Mouse (Mus musculus): Measurements from ENCODE around the gene Slc35g3. TPM values are rescaled to one million over a fixed set of nuclear protein-coding genes. Genes with fewer than 3 reads are reported as not detected.
A peak's percentile ranks its signal among the peaks of the same experiment; 100 is the strongest.

Gene Slc35g3
- total RNA-seq, 2 experiments from 2014 or later = not detected

- intact Hi-C loops (cut with DNase I) = no loop called here
- no peak for DNase-seq (ENCODE audit: extremely low spot score in 1 of 2, low spot score in 2 of 2)
Observed at GRCm38 (mm10) chr11:69793429-69793828, 31.7 kb upstream of the Slc35g3 start.

GRCm38 (mm10) chr11:69791420-69791819 is 29.7 kb upstream of the Slc35g3 start:
- DNase-seq (ENCODE audit: extremely low spot score in 1 of 2, low spot score in 2 of 2) = no peak
- intact Hi-C loops (cut with DNase I) = no loop called here

GRCm38 (mm10) chr11:69789431-69789830 is 27.7 kb upstream of the Slc35g3 start:
- no peak for DNase-seq (ENCODE audit: extremely low spot score in 1 of 2, low spot score in 2 of 2)
- intact Hi-C loops (cut with DNase I) = no loop called here

GRCm38 (mm10) chr11:69787306-69787705 is 25.5 kb upstream of the Slc35g3 start:
- intact Hi-C loops (cut with DNase I) = no loop called here

GRCm38 (mm10) chr11:69784793-69785272 is 23.1 kb upstream of the Slc35g3 start:
- intact Hi-C loops (cut with DNase I) = no loop called here
- DNase-seq (ENCODE audit: extremely low spot score in 1 of 2, low spot score in 2 of 2) = no peak

More at GRCm38 (mm10) chr11:69787306-69787705, 25.5 kb upstream of the Slc35g3 start:
- no peak for DNase-seq (ENCODE audit: extremely low spot score in 1 of 2, low spot score in 2 of 2)

- DNase-seq (ENCODE audit: extremely low spot score in 1 of 2, low spot score in 2 of 2) = no peak
- intact Hi-C loops (cut with DNase I) = no loop called here
Observed at GRCm38 (mm10) chr11:69781828-69782227, 20.1 kb upstream of the Slc35g3 start.

- DNase-seq (ENCODE audit: extremely low spot score in 1 of 2, low spot score in 2 of 2) = no peak
- intact Hi-C loops (cut with DNase I) = no loop called here
Observed at GRCm38 (mm10) chr11:69778985-69779384, 17.2 kb upstream of the Slc35g3 start.

GRCm38 (mm10) chr11:69778258-69778982 is 16.7 kb upstream of the Slc35g3 start:
- peak in 1 of 2 experiments; percentile 60 for DNase-seq (ENCODE audit: extremely low spot score in 1 of 2, low spot score in 2 of 2)
- intact Hi-C loops (cut with DNase I) = no loop called here

GRCm38 (mm10) chr11:69777504-69778257 is 15.9 kb upstream of the Slc35g3 start:
- intact Hi-C loops (cut with DNase I) = no loop called here
- no peak for DNase-seq (ENCODE audit: extremely low spot score in 1 of 2, low spot score in 2 of 2)

GRCm38 (mm10) chr11:69776488-69776887 is 14.7 kb upstream of the Slc35g3 start:
- intact Hi-C loops (cut with DNase I) = no loop called here
- DNase-seq (ENCODE audit: extremely low spot score in 1 of 2, low spot score in 2 of 2) = no peak

GRCm38 (mm10) chr11:69775716-69776115 is 13.9 kb upstream of the Slc35g3 start:
- intact Hi-C loops (cut with DNase I) = no loop called here
- peak in 1 of 2 experiments; percentile 60 for DNase-seq (ENCODE audit: extremely low spot score in 1 of 2, low spot score in 2 of 2)

GRCm38 (mm10) chr11:69774961-69775360 is 13.2 kb upstream of the Slc35g3 start:
- intact Hi-C loops (cut with DNase I) = no loop called here
- DNase-seq (ENCODE audit: extremely low spot score in 1 of 2, low spot score in 2 of 2) = no peak

GRCm38 (mm10) chr11:69767625-69767909 is 5.8 kb upstream of the Slc35g3 start:
- intact Hi-C loops (cut with DNase I) = no loop called here

GRCm38 (mm10) chr11:69766872-69767624 is 5.3 kb upstream of the Slc35g3 start:
- intact Hi-C loops (cut with DNase I) = no loop called here

More at GRCm38 (mm10) chr11:69767625-69767909, 5.8 kb upstream of the Slc35g3 start:
- DNase-seq (ENCODE audit: extremely low spot score in 1 of 2, low spot score in 2 of 2) = no peak

GRCm38 (mm10) chr11:69766126-69766609 is 4.4 kb upstream of the Slc35g3 start:
- intact Hi-C loops (cut with DNase I) = no loop called here
- peak; percentile 59 to 87 for DNase-seq (ENCODE audit: extremely low spot score in 1 of 2, low spot score in 2 of 2)

More at GRCm38 (mm10) chr11:69766872-69767624, 5.3 kb upstream of the Slc35g3 start:
- no peak for DNase-seq (ENCODE audit: extremely low spot score in 1 of 2, low spot score in 2 of 2)

GRCm38 (mm10) chr11:69765221-69766125 is 3.7 kb upstream of the Slc35g3 start, which contains the start of gene Zbtb4:
TSS of gene Zbtb4 (plus strand) at chr11:69765912.
- intact Hi-C loops (cut with DNase I) = no loop called here
- no peak for DNase-seq (ENCODE audit: extremely low spot score in 1 of 2, low spot score in 2 of 2)

GRCm38 (mm10) chr11:69763551-69763950 is 1.8 kb upstream of the Slc35g3 start:
- intact Hi-C loops (cut with DNase I) = no loop called here
- no peak for DNase-seq (ENCODE audit: extremely low spot score in 1 of 2, low spot score in 2 of 2)

GRCm38 (mm10) chr11:69760901-69761200 is 917 bp downstream of the Slc35g3 start:
- intact Hi-C loops (cut with DNase I) = no loop called here
- DNase-seq (ENCODE audit: extremely low spot score in 1 of 2, low spot score in 2 of 2) = no peak
